Mouse (Mus musculus) kidney, postnatal 0 days (tissue): ENCODE measurements around the gene Ubxn10. TPM values are rescaled to one million over a fixed set of nuclear protein-coding genes. Genes with fewer than 3 reads are reported as not detected.

ENCODE experiments used
- ATAC-seq: fragments of 200-750 bp; cut with Nextera tagmentation; replicated peaks from 2 replicates; pipeline ENCODE4 v1.8.0; 2017; ENCODE audit warnings: low read depth, moderate number of reproducible peaks, moderate TSS enrichment, moderate library complexity; ENCODE audit not compliant: low FRiP score
- DNase-seq: peaks from one replicate; pipeline ENCODE4 v3.0.0-alpha.2; 2016; ENCODE audit warnings: low spot score
- H3K27ac ChIP-seq: fragments of 300-500 bp; sonication (generic); 2 replicates; pipeline ENCODE4 v1.5.1; 2014; ENCODE audit warnings: mild to moderate bottlenecking
- H3K27me3 ChIP-seq: fragments of 300-500 bp; sonication (generic); 2 replicates; pipeline ENCODE4 v1.6.1; 2014; ENCODE audit warnings: low read length, mixed read lengths; ENCODE audit not compliant: insufficient read depth
- H3K36me3 ChIP-seq: fragments of 300-500 bp; sonication (generic); 2 replicates; pipeline ENCODE4 v1.6.1; 2014; ENCODE audit warnings: low read length, mixed read lengths; ENCODE audit not compliant: insufficient read depth
- H3K4me1 ChIP-seq: fragments of 300-500 bp; sonication (generic); replicated peaks from 2 replicates; pipeline ENCODE4 v1.6.1; 2014; ENCODE audit warnings: antibody characterized with exemption, low read length, mixed read lengths; ENCODE audit not compliant: insufficient read depth
- H3K4me2 ChIP-seq: fragments of 300-500 bp; sonication (generic); 2 replicates; pipeline ENCODE4 v1.6.1; 2014; ENCODE audit warnings: mild to moderate bottlenecking, low read length, moderate library complexity, mixed read lengths
- H3K4me3 ChIP-seq: fragments of 300-500 bp; sonication (generic); replicated peaks from 2 replicates; pipeline ENCODE4 v1.5.1; 2014; ENCODE audit warnings: low read depth, low read length
- H3K9ac ChIP-seq: fragments of 300-500 bp; sonication (generic); 2 replicates; pipeline ENCODE4 v1.6.1; 2014; ENCODE audit warnings: low read depth, low read length
- H3K9me3 ChIP-seq: fragments of 300-500 bp; sonication (generic); replicated peaks from 2 replicates; pipeline ENCODE4 v1.6.1; 2016; ENCODE audit warnings: low read length, inconsistent platforms, mixed read lengths
- CTCF ChIP-seq: IDR thresholded peaks from 2 replicates; pipeline ENCODE4 v1.5.1; 2016; ENCODE audit warnings: antibody characterized with exemption, low read depth, mild to moderate bottlenecking, moderate library complexity
- WGBS: fragments of 180-500 bp; shearing (Covaris S2); extraction: QIAGEN DNeasy Blood & Tissue Kit; methylation state at CpG from one replicate; pipeline ENCODE4 v1.1.7; 2014; 5-methylcytosine and 5-hydroxymethylcytosine counted together
- polyA plus RNA-seq: library from polyadenylated mRNA; unstranded; fragments of >200 nt; fragmentation: Nextera tagmentation; extraction: Ambion mirVana; gene quantifications from 2 replicates; pipeline ENCODE4 v1.2.1, GENCODE M21; 2015

Ubxn10 gene
- polyA plus RNA-seq, 1 experiment from 2014 or later: 1.7 TPM

DNA sequence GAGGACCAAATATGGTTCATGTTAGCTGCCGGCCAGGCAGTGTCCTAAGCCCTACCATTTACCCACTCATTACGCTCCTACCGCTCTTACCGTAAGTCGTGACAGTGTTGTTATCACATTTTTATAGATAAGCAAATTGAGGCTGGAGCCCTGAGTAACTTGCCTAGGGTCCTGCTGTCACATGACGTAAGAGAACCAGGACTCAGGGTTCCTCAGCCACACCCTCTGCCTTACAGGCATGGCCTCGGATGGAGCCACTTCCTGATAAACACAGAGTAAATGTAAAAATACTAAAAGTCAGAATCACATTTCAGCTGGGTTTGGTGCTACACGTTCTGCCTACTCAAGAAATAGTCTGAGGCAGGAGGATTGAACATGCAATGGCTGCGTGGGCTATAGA lies 17.5 kb upstream of the Ubxn10 start:
- no peak for TF ChIP-seq CTCF
- WGBS: 77% methylated on average over 9 of the region's 9 CpGs
- H3K4me3 ChIP-seq: no peak overlapping the region
- H3K4me2 ChIP-seq: no peak overlapping the region
- H3K27me3 ChIP-seq: no peaks in the 10 kb centered on the region
- no peak overlapping the region for H3K27ac ChIP-seq
- H3K4me1 ChIP-seq: no peaks in the 10 kb centered on the region
- no peaks in the 10 kb centered on the region for H3K36me3 ChIP-seq
- H3K9me3 ChIP-seq: no peaks in the 10 kb centered on the region
- no peak overlapping the region for H3K9ac ChIP-seq
- no peak for ATAC-seq
- DNase-seq: no peak

DNA sequence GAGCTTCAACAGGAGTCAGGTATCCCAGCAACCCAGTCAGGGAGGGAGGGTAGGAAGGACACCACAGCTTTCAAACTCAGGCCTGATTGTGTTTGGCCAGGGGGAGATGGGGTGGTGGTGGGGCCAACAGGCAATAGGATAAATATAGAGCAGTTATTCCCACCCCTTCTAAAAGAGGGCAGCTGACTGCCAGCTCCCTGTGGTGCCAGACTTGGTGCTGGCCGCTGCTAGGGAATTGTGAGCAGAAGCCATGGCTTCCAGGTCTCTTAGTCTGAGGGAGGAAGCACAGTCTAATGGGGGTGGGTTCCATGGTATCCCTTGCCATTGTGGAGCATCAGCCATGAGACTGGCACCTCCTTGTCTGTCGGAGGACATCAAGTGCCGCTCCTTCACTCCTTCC lies 16.6 kb upstream of the Ubxn10 start:
- no peak for TF ChIP-seq CTCF
- Histone ChIP-seq H3K4me3 (no peak overlapping the region), H3K36me3 (no peaks in the 10 kb centered on the region), H3K9me3 (no peaks in the 10 kb centered on the region), H3K9ac (no peak overlapping the region), H3K4me2 (no peak overlapping the region), H3K27me3 (no peaks in the 10 kb centered on the region), H3K4me1 (no peaks in the 10 kb centered on the region), H3K27ac (no peak overlapping the region)
- no peak for ATAC-seq
- WGBS: 96% methylated on average over 3 of the region's 3 CpGs
- DNase-seq: no peak

DNA sequence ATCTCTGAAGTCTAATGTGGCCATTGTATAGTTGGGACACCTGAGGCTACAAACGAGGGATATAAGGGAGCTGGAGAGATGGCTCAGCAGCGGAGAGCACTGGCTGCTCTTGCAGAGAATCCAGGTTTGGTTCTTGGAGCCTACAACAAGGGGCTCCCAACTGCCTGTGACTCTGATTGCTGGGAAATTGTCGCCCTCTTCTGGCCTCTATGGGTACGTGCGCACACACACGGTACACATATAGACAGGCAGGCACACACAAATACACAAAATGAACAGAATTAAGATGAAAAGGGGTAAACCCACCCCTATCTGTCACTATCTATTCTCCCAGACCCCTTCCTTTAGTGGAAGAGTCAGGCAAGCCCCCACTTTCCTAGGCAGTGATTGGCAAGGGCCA lies 15.6 kb upstream of the Ubxn10 start:
- no peaks in the 10 kb centered on the region for H3K27me3 ChIP-seq
- ATAC-seq (no peak), DNase-seq (no peak)
- H3K4me3 ChIP-seq: no peak overlapping the region
- no peak overlapping the region for H3K9ac ChIP-seq
- H3K4me1 ChIP-seq: no peaks in the 10 kb centered on the region
- TF ChIP-seq CTCF: peak; percentile 21; the same call in 1 of the 2 replicates
- no peaks in the 10 kb centered on the region for H3K36me3 ChIP-seq
- H3K4me2 ChIP-seq: no peak overlapping the region
- no peak overlapping the region for H3K27ac ChIP-seq
- H3K9me3 ChIP-seq: no peaks in the 10 kb centered on the region
- 93% methylated on average over 6 of the region's 6 CpGs for WGBS

DNA sequence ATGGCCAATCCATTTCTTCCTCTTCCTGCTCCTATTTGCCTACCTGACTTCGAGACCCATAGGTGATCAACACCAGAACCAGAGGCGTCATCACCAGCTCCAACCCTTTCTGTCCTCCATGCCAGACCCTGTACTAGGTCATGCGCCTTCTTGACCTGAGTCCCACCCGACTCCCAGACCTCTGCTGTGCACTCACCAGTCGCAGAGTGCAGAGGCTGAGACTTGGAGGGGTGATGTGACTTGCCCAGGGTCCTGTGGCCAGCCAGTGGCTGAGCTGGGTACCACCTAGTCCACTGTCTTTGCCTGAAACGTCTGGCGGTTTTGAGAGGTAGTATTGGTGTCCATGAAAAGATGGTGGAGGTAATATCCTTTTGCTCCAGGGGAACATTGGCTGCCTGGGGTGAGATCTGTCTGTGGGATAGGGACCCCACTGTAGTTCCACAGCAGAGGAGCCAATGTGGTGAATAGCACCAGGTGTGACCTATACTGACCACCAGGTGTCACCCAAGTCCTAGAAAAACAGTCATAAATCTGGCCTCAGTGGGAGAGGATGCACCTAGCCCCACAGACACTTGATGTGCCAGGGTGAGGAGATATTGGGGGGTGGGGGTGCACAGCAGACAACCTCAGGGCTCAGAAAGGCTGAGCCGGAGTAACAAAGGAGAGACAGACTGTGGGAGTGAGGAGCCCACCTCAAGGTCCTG lies 11.6 kb upstream of the Ubxn10 start:
- Histone ChIP-seq H3K4me3 (no peak overlapping the region), H3K9ac (no peak overlapping the region), H3K4me2 (no peak overlapping the region), H3K36me3 (no peaks in the 10 kb centered on the region), H3K9me3 (no peaks in the 10 kb centered on the region), H3K27ac (no peak overlapping the region), H3K27me3 (no peaks in the 10 kb centered on the region), H3K4me1 (no peaks in the 10 kb centered on the region)
- DNase-seq: peak; percentile 75
- no peak for ATAC-seq
- TF ChIP-seq CTCF: peak; percentile 82
- 57% methylated on average over 8 of the region's 8 CpGs for WGBS

DNA sequence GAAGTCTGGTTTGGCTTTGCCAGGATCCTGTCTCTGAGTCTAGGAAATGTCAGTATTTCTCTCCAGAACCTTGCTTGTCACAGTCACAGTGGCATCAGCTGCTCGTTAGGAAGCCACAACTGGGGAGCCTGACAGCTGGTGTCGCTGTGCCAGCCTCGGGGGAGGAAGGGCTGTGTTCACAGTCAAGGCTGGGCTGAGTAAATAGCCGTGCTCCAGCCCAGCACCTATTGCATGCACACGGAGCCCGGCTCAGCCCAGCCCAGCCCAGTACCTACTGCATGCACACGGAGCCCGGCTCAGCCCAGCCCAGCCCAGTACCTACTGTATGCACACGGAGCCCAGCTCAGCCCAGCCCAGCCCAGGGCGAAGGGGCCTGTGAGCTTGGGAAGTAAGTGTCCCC lies 10.9 kb upstream of the Ubxn10 start:
- no peak for DNase-seq
- peak; percentile 48; the same call in 1 of the 2 replicates for ATAC-seq
- H3K4me1 ChIP-seq: no peaks in the 10 kb centered on the region

DNA sequence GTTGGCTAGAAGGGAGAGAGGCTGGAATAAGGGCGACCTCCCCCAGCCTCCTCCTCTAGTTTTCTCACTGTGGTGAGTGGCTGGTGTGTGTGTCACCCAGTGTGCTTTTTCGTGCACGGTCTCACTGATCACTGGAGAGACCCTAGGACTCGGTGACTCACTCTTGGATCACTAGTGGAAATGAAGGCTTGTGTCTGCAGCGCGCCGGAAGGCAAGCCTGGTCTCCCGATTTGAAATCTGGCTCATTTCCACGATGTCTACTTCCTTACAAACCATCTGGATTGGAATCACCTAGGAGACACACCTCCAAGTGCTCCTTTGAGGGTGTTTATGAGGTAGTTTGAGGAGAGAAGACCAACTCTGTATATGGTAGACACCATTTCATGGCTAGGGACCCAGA lies 9.9 kb upstream of the Ubxn10 start:
- WGBS: 89% methylated on average over 9 of the region's 9 CpGs
- Histone ChIP-seq H3K4me1 (no peaks in the 10 kb centered on the region), H3K9ac (no peak overlapping the region), H3K27me3 (no peaks in the 10 kb centered on the region), H3K4me3 (no peak overlapping the region), H3K4me2 (no peak overlapping the region), H3K27ac (no peak overlapping the region), H3K9me3 (no peaks in the 10 kb centered on the region), H3K36me3 (no peaks in the 10 kb centered on the region)
- ATAC-seq: no peak
- DNase-seq: no peak
- TF ChIP-seq CTCF: no peak

More for the DNA sequence above, 10.9 kb upstream of the Ubxn10 start:
- peak; percentile 6; the same call in 1 of the 2 replicates for TF ChIP-seq CTCF
- H3K9ac ChIP-seq: no peak overlapping the region
- WGBS: 59% methylated on average over 10 of the region's 10 CpGs
- no peaks in the 10 kb centered on the region for H3K36me3 ChIP-seq
- H3K9me3 ChIP-seq: no peaks in the 10 kb centered on the region
- H3K27ac ChIP-seq: no peak overlapping the region
- H3K4me3 ChIP-seq: no peak overlapping the region
- no peaks in the 10 kb centered on the region for H3K27me3 ChIP-seq
- H3K4me2 ChIP-seq: no peak overlapping the region

DNA sequence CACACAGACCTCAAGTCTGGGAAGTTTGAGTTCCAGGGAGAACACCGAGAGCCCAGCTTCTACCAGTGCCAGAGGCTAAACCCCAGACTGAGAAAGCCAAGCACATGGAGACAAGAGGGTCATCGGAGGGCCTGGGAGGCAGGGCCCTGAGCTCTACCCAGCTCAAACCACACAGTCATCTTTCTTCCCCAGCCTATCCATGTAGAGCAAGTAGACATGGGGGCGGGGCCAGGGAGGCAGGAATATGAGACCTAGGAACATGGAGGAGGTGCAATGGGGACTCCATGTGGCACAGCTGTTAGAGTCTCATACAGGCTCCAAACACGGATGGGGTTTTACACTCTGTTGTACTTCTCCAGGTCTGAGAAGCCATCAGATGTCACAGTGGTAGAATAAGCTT lies 8.9 kb upstream of the Ubxn10 start:
- Histone ChIP-seq H3K9ac (no peak overlapping the region), H3K4me2 (no peak overlapping the region), H3K9me3 (no peaks in the 10 kb centered on the region), H3K4me1 (no peaks in the 10 kb centered on the region), H3K36me3 (no peaks in the 10 kb centered on the region), H3K4me3 (no peak overlapping the region), H3K27ac (no peak overlapping the region), H3K27me3 (no peaks in the 10 kb centered on the region)
- ATAC-seq: no peak; the same call in 1 of the 2 replicates
- peak; percentile 85 for DNase-seq
- 44% methylated on average over 4 of the region's 4 CpGs for WGBS
- peak; percentile 31; the same call in 1 of the 2 replicates for TF ChIP-seq CTCF
